Mouse (Mus musculus) liver, embryonic 14.5 days (tissue): ENCODE results near the gene Chd6. TPM values are rescaled to one million over a fixed set of nuclear protein-coding genes. Genes with fewer than 3 reads are reported as not detected.

ENCODE experiments used
- ATAC-seq: fragments of 200-750 bp; cut with Nextera tagmentation; 2 replicates; pipeline ENCODE4 v1.8.0; 2017; ENCODE audit warnings: moderate number of reproducible peaks, mild to moderate bottlenecking, moderate library complexity; ENCODE audit not compliant: insufficient read depth
- DNase-seq, 3 experiments: peaks; one replicate each; pipeline ENCODE4 v3.0.0-alpha.2; 2012 to 2013; ENCODE audit warnings: low read depth in 3 of 3, low spot score in 3 of 3
- H3K27ac ChIP-seq: fragments of 300-500 bp; sonication (generic); 2 replicates; pipeline ENCODE4 v1.5.1; 2014; ENCODE audit warnings: moderate library complexity, mild to moderate bottlenecking, control low read depth, inconsistent platforms
- H3K27me3 ChIP-seq: fragments of 300-500 bp; sonication (generic); 2 replicates; pipeline ENCODE4 v1.6.1; 2014; ENCODE audit warnings: mild to moderate bottlenecking, low read length, moderate library complexity; ENCODE audit not compliant: control insufficient read depth, insufficient read depth
- H3K36me3 ChIP-seq: fragments of 300-500 bp; sonication (generic); replicated peaks from 2 replicates; pipeline ENCODE4 v1.6.1; 2014; ENCODE audit warnings: low read depth; ENCODE audit not compliant: control insufficient read depth, insufficient read depth
- H3K4me1 ChIP-seq, 2 experiments: fragments of 200-500 bp in 1 of 2; fragments of 300-500 bp in 1 of 2; sonication (generic) in 1 of 2; replicated peaks; 2 replicates each; pipeline ENCODE4 v1.6.1; 2012 to 2014; ENCODE audit warnings: antibody characterized with exemption in 1 of 2, inconsistent platforms in 1 of 2, low read length in 1 of 2; ENCODE audit not compliant: control insufficient read depth in 2 of 2, insufficient read depth in 2 of 2
- H3K4me2 ChIP-seq: fragments of 300-500 bp; sonication (generic); 2 replicates; pipeline ENCODE4 v1.6.1; 2014; ENCODE audit warnings: low read depth, mild to moderate bottlenecking, control low read depth, moderate library complexity
- H3K4me3 ChIP-seq, 2 experiments: fragments of 200-500 bp in 1 of 2; fragments of 300-500 bp in 1 of 2; sonication (generic) in 1 of 2; 2 replicates each; pipeline ENCODE4 v1.5.1; 2012 to 2014; ENCODE audit warnings: low read depth in 2 of 2, low read length in 2 of 2, mild to moderate bottlenecking in 2 of 2, control low read depth in 1 of 2, inconsistent platforms in 1 of 2, moderate library complexity in 1 of 2; ENCODE audit not compliant: insufficient read depth in 1 of 2
- H3K9ac ChIP-seq: fragments of 300-500 bp; sonication (generic); replicated peaks from 2 replicates; pipeline ENCODE4 v1.6.1; 2014; ENCODE audit warnings: mild to moderate bottlenecking, control low read depth, moderate library complexity
- H3K9me3 ChIP-seq: fragments of 300-500 bp; sonication (generic); 2 replicates; pipeline ENCODE4 v1.6.1; 2016; ENCODE audit warnings: low read length, mixed read lengths; ENCODE audit not compliant: control insufficient read depth
- CTCF ChIP-seq: IDR thresholded peaks from 2 replicates; pipeline ENCODE4 v1.5.1; 2016; ENCODE audit warnings: antibody characterized with exemption, low read depth, control low read depth
- EP300 ChIP-seq: IDR thresholded peaks from 2 replicates; pipeline ENCODE4 v1.6.1; 2016; ENCODE audit warnings: antibody characterized with exemption, low read depth
- WGBS: fragments of 180-500 bp; shearing (Covaris S2); extraction: QIAGEN DNeasy Blood & Tissue Kit; methylation state at CpG from one replicate; pipeline ENCODE4 v1.1.7; 2014; ENCODE audit not compliant: insufficient replicate concordance; 5-methylcytosine and 5-hydroxymethylcytosine counted together
- polyA plus RNA-seq, 2 experiments: library from polyadenylated mRNA; depleted of rRNA in 1 of 2; stranded (reverse) in 1 of 2; unstranded in 1 of 2; fragments of >200 nt; fragmentation: Nextera tagmentation in 1 of 2; extraction: Ambion mirVana in 1 of 2; gene quantifications; 2 replicates each; pipeline versions ENCODE4 v1.2.1 to v1.2.3; 2012 to 2014

The Chd6 gene
- polyA plus RNA-seq, 2 experiments: 3.1 to 3.6 TPM

GRCm38 (mm10) chr2:160918930-160919215 is 190.0 kb downstream of the Chd6 start:
- no peak for TF ChIP-seq CTCF
- TF ChIP-seq EP300: no peak
- Histone ChIP-seq H3K27me3 (no peaks in the 10 kb centered on the region; the same call in 1 of the 2 replicates), H3K27ac (no peak overlapping the region), H3K9me3 (no peaks in the 10 kb centered on the region), H3K4me2 (no peak overlapping the region), H3K4me3 (no peak overlapping the region), H3K4me1 (no peaks in the 10 kb centered on the region), H3K36me3 (no peaks in the 10 kb centered on the region), H3K9ac (no peak overlapping the region)
- DNase-seq (no peak), ATAC-seq (no peak)
- WGBS: 61% methylated on average over 2 of the region's 2 CpGs

- Histone ChIP-seq H3K9ac (no peak overlapping the region), H3K9me3 (no peaks in the 10 kb centered on the region), H3K4me2 (no peak overlapping the region), H3K4me3 (no peak overlapping the region), H3K27me3 (no peaks in the 10 kb centered on the region; the same call in 1 of the 2 replicates), H3K27ac (no peak overlapping the region), H3K36me3 (no peaks in the 10 kb centered on the region), H3K4me1 (no peaks in the 10 kb centered on the region)
- no peak for ATAC-seq
- DNase-seq: no peak
- 57% methylated on average over 8 of the region's 8 CpGs for WGBS
- TF ChIP-seq CTCF: no peak
- no peak for TF ChIP-seq EP300
Observed at GRCm38 (mm10) chr2:160918154-160918929, 190.5 kb downstream of the Chd6 start.

DNA sequence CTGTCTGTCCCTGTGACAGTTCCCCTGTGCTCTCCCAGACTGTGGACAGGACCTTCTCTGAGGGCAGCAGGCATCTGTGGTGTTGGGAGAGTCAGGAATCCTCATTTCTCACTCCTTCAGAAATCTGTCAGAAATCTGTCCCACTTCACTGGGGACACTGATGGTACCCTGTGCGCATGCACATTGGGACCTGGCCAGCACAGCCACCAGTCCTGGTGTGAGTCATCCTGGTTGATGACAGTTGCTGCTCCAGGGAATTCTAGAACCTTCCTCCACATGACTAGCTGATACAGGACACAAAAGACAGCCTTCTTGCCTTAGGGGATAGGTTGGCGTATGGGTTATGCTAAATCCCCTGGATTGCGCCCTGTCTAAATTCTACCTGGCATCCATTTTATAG is 191.6 kb downstream of the Chd6 start:
- ATAC-seq: no peak
- H3K9me3 ChIP-seq: no peaks in the 10 kb centered on the region
- no peak overlapping the region for H3K4me3 ChIP-seq
- H3K36me3 ChIP-seq: no peaks in the 10 kb centered on the region
- peaks cover 10% of the 10 kb centered on the region for H3K27me3 ChIP-seq
- no peak for TF ChIP-seq CTCF
- no peak for TF ChIP-seq EP300
- H3K4me1 ChIP-seq: no peaks in the 10 kb centered on the region
- no peak overlapping the region for H3K4me2 ChIP-seq
- 77% methylated on average over 3 of the region's 3 CpGs for WGBS
- no peak overlapping the region for H3K27ac ChIP-seq
- no peak overlapping the region for H3K9ac ChIP-seq
- no peak for DNase-seq

- ATAC-seq (no peak), DNase-seq (no peak)
- 71% methylated on average over 8 of the region's 8 CpGs for WGBS
- H3K27ac ChIP-seq: no peak overlapping the region
- peaks cover 16% of the 10 kb centered on the region for H3K27me3 ChIP-seq
- no peak overlapping the region for H3K4me2 ChIP-seq
- H3K9ac ChIP-seq: no peak overlapping the region
- H3K4me1 ChIP-seq: no peaks in the 10 kb centered on the region
- TF ChIP-seq EP300: no peak
- no peak for TF ChIP-seq CTCF
- no peaks in the 10 kb centered on the region for H3K36me3 ChIP-seq
- no peak overlapping the region for H3K4me3 ChIP-seq
- H3K9me3 ChIP-seq: no peaks in the 10 kb centered on the region
Observed at GRCm38 (mm10) chr2:160916714-160917113, 192.2 kb downstream of the Chd6 start.

DNA sequence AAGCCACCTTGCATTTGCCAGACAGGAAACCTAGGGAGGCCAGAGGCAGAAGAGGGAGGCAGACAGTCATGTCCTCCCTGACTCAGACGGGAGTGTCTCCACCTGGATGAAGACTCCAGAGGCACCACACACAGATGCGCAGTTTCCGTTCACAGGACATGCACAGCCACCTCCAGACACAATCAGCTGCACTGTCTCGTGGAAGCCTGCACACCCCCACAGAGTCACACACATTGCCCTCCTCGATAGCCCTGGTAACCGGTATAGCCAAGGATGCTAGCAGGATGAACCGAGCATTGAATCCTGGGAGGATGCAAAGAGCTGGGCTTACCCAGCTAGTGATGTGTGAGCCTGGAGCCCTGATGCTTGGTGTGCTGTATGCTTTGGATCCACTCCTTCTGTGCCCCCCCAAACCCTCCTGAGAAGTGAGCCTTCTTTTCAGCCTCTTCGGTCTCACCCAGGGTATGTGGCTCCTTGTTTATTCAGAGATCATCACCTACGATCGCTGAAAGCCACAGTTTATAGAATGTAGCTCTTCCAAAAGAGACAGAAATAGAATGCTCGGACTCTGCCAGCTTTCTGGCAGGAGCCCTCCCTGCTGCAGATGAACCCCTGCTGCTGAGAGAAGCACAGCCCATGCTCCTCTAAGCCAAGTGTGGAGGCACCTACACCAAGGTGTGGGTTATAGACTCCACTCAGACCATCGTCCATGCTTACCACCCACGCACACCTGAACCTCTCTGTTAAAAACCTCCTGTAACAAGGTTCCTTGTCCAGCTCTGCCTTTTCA is 192.9 kb downstream of the Chd6 start:
- H3K4me1 ChIP-seq: no peaks in the 10 kb centered on the region
- no peaks in the 10 kb centered on the region for H3K36me3 ChIP-seq
- H3K27me3 ChIP-seq: peaks cover 23% of the 10 kb centered on the region
- TF ChIP-seq CTCF (no peak), EP300 (no peak)
- no peak overlapping the region for H3K4me3 ChIP-seq
- no peak overlapping the region for H3K9ac ChIP-seq
- no peak overlapping the region for H3K27ac ChIP-seq
- no peaks in the 10 kb centered on the region for H3K9me3 ChIP-seq
- ATAC-seq (no peak), DNase-seq (no peak)
- H3K4me2 ChIP-seq: no peak overlapping the region
- WGBS: 63% methylated on average over 13 of the region's 13 CpGs
